Mouse (Mus musculus): ENCODE measurements around the gene Zfp846. TPM values are rescaled to one million over a fixed set of nuclear protein-coding genes. Genes with fewer than 3 reads are reported as not detected.

The Zfp846 gene
- polyA plus RNA-seq, 1 experiment from 2014 or later: 31.6 TPM

DNA sequence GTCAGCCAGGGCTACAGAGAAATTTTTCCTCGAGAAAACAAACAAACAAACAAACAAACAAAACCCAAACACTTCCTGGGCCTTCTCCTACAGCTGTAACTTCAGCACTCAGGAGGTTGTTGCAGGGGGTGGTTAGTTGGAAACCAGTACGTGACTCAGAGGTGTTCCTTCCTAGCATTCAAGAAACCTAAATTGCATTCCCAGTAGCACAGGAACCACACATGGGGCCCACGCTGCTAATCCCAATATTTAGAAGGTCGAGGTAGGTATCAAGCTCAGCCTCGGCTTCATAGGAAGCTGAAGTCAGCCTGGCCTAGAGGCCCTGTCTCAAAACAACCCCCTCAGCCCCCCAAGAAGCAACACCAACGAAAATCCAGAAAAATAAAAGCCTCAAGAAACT is 60.4 kb downstream of the Zfp846 start:
- H3K27ac ChIP-seq (replicated peaks): no peak overlapping the region; the same call in 1 of the 2 replicates
- no peaks in the 10 kb centered on the region for H3K27me3 ChIP-seq
- 30% methylated on average over 6 of the region's 6 CpGs for WGBS
- peak overlapping the region; percentile 98 for H3K4me2 ChIP-seq (replicated peaks)
- peak overlapping the region; percentile 81 for H3K4me3 ChIP-seq
- peaks cover 28% of the 10 kb centered on the region for H3K36me3 ChIP-seq
- H3K9ac ChIP-seq (replicated peaks): peak overlapping the region; percentile 86
- peaks cover 34% of the 10 kb centered on the region for H3K4me1 ChIP-seq
- H3K9me3 ChIP-seq: no peaks in the 10 kb centered on the region
- ATAC-seq (ENCODE audit: low FRiP score, low read depth): no peak

DNA sequence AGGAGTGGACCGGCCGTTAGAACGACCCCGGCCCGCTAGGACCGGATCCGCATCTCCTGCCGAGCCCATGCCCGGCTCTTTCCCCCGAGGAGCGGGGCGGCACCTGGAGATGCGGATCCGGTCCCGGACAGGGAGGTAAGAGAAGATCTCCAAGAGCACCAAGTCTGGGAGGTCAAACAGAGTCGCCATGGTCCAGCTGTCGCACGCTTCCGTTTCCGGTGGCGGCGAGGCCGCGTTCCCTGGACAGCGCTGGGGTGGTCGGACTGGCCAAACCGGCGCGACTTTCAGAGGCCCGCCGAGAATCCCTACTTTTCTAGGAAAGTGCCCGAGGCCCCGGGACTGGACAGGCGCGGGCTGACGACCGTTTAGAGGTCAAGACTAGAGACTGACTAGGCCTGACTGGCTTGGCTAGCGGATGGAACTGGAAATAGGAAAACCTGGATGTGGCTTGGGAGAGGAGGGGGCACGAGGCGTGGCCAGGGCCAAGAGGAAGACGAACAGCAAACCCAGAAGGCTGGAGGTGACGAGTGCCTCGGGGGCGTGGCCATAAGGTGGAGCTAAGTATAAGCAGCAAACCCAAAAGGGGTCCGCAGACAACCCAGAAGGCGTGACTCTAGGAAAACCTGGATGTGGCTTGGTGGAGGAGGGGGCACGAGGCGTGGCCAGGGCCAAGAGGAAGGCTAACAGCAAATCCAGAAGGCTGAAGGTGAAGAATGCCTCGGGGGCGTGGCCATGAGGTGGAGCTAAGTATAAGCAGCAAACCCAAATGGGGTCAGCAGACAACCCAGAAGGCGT is 61.2 kb downstream of the Zfp846 start, which contains the start of gene Ubl5:
Gene Ubl5 (plus strand): TSS at position 778 of the 795 bp plus-strand sequence.
- Histone ChIP-seq H3K4me1 (peaks cover 34% of the 10 kb centered on the region), H3K27me3 (no peaks in the 10 kb centered on the region), H3K4me3 (peak within 1 kb of the TSS; percentile 81), H3K4me2 (replicated peaks) (peak within 1 kb of the TSS; percentile 98), H3K36me3 (peaks cover 33% of the 10 kb centered on the region), H3K27ac (replicated peaks) (peak within 1 kb of the TSS; percentile 93), H3K9me3 (no peaks in the 10 kb centered on the region), H3K9ac (replicated peaks) (peak within 1 kb of the TSS; percentile 86)
- WGBS: under 1% methylated on average over 51 of the region's 51 CpGs
- peak; percentile 88 for ATAC-seq (ENCODE audit: low FRiP score, low read depth)

DNA sequence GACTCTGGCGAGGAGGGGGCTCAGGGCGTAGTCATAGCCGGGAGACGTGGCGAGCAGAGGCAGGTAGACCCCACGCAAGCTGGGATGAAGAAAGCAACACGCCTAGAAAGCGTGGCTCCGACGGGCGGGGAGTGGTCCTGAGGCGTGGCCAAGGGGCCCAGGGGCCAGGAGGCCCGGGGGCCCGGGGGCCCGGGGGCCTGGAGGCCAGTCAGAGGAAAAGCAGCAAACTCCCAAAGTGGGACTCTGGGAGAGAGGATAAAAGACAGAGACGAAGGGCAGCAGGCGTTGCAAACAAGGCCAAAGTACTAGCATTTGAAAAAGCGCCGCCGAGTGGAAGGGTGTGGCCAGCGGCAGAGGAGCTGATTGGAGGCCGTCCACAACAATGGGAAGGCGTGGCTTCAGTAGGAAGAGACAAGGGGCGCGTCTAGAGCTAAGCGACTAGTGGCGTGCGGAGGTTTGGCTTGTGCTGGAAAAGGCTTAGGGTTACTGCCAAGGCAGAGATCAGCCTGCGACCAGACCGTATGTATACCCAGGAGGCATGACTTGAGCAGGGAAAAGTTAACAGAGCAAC is 61.9 kb downstream of the Zfp846 start:
- peaks cover 34% of the 10 kb centered on the region for H3K4me1 ChIP-seq
- H3K27me3 ChIP-seq: no peaks in the 10 kb centered on the region
- H3K4me3 ChIP-seq: peak overlapping the region; percentile 81
- peak overlapping the region; percentile 86 for H3K9ac ChIP-seq (replicated peaks)
- peaks cover 30% of the 10 kb centered on the region for H3K36me3 ChIP-seq
- H3K4me2 ChIP-seq (replicated peaks): peak overlapping the region; percentile 98
- ATAC-seq (ENCODE audit: low FRiP score, low read depth): peak; percentile 86
- WGBS: under 1% methylated on average over 30 of the region's 30 CpGs
- H3K27ac ChIP-seq (replicated peaks): peak overlapping the region; percentile 93
- H3K9me3 ChIP-seq: no peaks in the 10 kb centered on the region

DNA sequence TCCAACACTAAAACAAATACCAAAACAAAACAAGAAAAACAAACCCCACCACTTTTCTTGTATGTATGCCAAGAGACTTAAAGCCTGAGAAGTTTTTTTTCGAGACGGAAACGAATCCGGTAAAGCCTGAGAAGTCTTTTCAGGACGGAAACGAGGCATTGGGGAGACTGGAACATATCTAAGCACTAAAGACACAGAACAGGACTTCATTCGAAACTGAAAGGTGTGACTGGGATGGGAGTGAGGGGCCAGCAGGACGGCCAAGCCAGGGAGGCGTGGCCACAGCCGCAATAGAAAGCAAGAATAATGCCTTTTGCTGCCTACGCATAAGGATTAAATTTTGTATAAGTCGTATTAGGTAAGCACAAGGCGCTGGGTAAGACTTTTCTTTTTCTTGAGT is 62.7 kb downstream of the Zfp846 start:
- H3K4me1 ChIP-seq: peaks cover 34% of the 10 kb centered on the region
- H3K27ac ChIP-seq (replicated peaks): peak overlapping the region; percentile 93
- 13% methylated on average over 13 of the region's 13 CpGs for WGBS
- peak overlapping the region; percentile 86 for H3K9ac ChIP-seq (replicated peaks)
- H3K27me3 ChIP-seq: no peaks in the 10 kb centered on the region
- H3K4me3 ChIP-seq: peak overlapping the region; percentile 81
- H3K9me3 ChIP-seq: no peaks in the 10 kb centered on the region
- peak overlapping the region; percentile 98 for H3K4me2 ChIP-seq (replicated peaks)
- peaks cover 29% of the 10 kb centered on the region for H3K36me3 ChIP-seq
- no peak for ATAC-seq (ENCODE audit: low FRiP score, low read depth)

DNA sequence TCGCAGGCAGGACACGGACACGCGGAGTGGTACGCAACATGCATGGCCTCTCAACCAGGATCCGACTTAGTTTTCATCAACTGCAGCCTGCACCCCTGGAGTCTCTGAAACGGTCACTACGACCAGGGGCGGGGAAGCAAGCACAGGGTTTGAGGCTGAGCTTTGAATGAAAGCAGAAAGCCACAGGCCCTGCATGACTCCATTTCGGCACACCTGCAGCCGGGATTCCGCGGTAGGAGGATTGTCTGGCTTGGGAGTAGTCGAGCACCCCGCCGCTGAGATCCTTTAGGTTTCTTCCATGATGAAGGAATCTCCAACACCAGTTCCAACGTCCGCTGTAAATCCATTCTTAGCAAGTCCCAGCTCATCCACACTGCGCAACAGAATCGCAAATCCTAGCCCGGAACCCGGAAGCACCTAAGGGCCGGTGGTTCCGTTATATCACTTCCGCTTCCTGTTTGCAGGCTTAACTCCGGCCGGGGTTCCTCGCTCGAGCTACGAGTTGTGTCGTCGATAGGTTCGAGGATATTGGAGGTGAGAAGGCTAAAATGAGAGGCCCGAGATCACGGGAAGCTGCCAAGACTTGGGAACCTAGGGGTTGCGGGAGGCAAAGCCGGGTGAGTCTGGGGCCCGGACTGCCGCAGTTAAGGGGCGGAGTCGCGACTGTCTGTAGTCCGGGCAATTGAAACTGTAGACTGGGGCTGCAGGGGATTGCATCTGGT is 63.4 kb downstream of the Zfp846 start, which contains the start of gene Fbxl12:
Gene Fbxl12 (minus strand): TSS at position 408 of the 722 bp plus-strand sequence.
- peak within 1 kb of the TSS; percentile 98 for H3K4me2 ChIP-seq (replicated peaks)
- ATAC-seq (ENCODE audit: low FRiP score, low read depth): no peak; the same call in 1 of the 2 replicates
- peak within 1 kb of the TSS; percentile 81 for H3K4me3 ChIP-seq
- under 1% methylated on average over 43 of the region's 43 CpGs for WGBS
- peaks cover 34% of the 10 kb centered on the region for H3K4me1 ChIP-seq
- no peaks in the 10 kb centered on the region for H3K9me3 ChIP-seq
- peak within 1 kb of the TSS; percentile 93 for H3K27ac ChIP-seq (replicated peaks)
- peak within 1 kb of the TSS; percentile 86 for H3K9ac ChIP-seq (replicated peaks)
- H3K27me3 ChIP-seq: no peaks in the 10 kb centered on the region
- H3K36me3 ChIP-seq: peaks cover 29% of the 10 kb centered on the region

DNA sequence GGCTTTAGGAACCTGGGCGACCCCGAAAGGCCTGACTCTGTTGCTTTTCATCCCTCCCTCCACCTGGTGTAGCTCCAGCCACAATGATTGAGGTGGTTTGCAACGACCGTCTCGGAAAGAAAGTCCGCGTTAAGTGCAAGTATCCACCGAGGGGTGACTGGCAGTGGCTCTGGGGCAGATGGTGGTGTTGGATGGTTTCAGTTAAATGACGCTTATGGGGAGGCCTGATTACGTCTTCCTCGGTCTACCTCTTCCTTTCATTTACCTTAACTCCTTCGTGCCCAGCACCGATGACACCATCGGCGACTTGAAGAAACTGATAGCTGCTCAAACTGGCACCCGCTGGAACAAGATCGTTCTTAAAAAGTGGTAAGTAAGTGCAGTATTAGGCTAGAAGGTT is 64.0 kb downstream of the Zfp846 start:
- Histone ChIP-seq H3K4me2 (replicated peaks) (peak overlapping the region; percentile 98), H3K4me1 (peaks cover 34% of the 10 kb centered on the region), H3K27me3 (no peaks in the 10 kb centered on the region), H3K9me3 (no peaks in the 10 kb centered on the region), H3K9ac (replicated peaks) (peak overlapping the region; percentile 86), H3K27ac (replicated peaks) (peak overlapping the region; percentile 77), H3K4me3 (peak overlapping the region; percentile 81), H3K36me3 (peaks cover 24% of the 10 kb centered on the region)
- WGBS: 8% methylated on average over 17 of the region's 17 CpGs
- no peak for ATAC-seq (ENCODE audit: low FRiP score, low read depth)

DNA sequence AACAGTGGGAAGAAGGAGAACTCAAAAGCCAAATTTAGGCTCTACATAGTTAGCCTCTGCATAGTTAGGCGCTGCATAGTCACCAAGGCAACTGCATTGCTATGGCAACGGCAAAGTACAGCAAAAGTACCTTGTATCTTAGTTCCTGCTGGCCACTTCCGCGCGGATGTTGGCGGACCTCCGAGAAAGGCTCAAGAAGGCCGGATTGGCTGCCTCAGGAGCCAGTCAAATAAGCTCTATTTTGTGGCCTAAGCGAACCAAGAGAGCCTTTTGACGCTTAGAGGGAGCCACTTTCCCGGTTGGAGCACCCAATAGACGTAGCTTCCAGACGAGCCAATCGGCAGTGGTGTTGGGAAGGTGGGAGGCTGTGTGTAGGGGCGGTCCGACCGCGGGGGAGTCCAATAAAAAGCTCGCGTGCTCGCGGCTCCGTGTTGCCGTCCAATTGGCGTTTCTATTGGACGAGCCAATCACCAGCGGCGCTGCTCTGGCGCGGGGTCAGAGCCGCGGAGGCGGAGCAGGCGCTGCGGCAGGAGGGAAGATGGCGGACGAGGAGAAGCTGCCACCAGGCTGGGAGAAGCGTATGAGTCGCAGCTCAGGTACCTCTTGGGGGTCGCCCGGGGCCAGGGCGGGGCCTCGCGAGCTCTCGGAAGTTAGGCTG is 70.6 kb downstream of the Zfp846 start, which contains the start of gene Pin1:
Gene Pin1 (plus strand): TSS at position 494 of the 658 bp plus-strand sequence.
- peaks cover 40% of the 10 kb centered on the region for H3K36me3 ChIP-seq

DNA sequence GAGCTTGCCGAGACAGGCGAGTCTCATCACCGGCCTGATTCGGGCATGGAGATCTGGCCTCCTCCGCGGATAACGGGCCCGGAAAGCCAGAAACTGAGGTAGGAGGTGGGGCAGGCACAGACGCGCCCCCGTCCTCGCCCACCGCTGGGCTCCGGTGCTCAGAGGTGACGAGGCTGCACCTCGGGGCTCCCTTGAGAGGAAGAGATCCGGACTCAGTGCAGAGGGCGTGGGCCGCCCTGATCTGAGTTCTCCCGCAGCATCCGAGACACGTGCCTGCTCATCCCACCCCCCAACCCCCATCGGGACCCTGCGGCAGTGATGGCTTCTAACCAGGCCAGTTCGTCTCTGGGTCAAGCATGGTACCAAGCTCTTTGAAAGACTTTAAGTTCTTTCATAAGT is 71.2 kb downstream of the Zfp846 start:
- Histone ChIP-seq H3K9me3 (no peaks in the 10 kb centered on the region), H3K27ac (replicated peaks) (no peak overlapping the region), H3K4me3 (peak overlapping the region; percentile 96), H3K4me2 (replicated peaks) (peak overlapping the region; percentile 78), H3K9ac (replicated peaks) (peak overlapping the region; percentile 88), H3K36me3 (peaks cover 42% of the 10 kb centered on the region), H3K4me1 (peaks cover 28% of the 10 kb centered on the region), H3K27me3 (no peaks in the 10 kb centered on the region)
- 0% methylated on average over 24 of the region's 25 CpGs for WGBS
- ATAC-seq (ENCODE audit: low FRiP score, low read depth): no peak

More for the DNA sequence above, 70.6 kb downstream of the Zfp846 start, which contains the start of gene Pin1:
- peak within 1 kb of the TSS; percentile 88 for H3K9ac ChIP-seq (replicated peaks)
- H3K4me3 ChIP-seq: peak within 1 kb of the TSS; percentile 96
- no peaks in the 10 kb centered on the region for H3K27me3 ChIP-seq
- under 1% methylated on average over 45 of the region's 45 CpGs for WGBS
- peaks cover 28% of the 10 kb centered on the region for H3K4me1 ChIP-seq
- H3K27ac ChIP-seq (replicated peaks): peak within 1 kb of the TSS; percentile 60
- H3K9me3 ChIP-seq: no peaks in the 10 kb centered on the region
- peak within 1 kb of the TSS; percentile 78 for H3K4me2 ChIP-seq (replicated peaks)
- peak; percentile 99 for ATAC-seq (ENCODE audit: low FRiP score, low read depth)

DNA sequence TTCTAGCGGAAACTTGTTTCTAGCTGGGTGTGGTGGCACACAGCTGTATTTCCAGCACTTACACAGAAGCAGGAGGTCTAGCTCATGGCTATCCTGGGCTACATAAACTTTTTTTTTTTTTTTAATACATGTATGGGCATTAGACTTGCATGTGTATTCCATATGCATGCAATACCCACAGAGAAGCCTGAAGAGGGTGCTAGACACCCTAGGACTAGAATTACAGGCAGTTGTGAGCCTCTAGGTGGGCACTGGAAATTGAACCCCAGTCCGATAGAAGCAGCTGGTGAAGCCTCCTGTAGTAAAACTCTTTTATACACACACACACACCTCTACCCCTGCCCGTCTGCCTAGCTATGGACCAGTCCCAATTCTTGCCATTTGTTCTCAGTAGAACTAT is 72.8 kb downstream of the Zfp846 start:
- no peaks in the 10 kb centered on the region for H3K27me3 ChIP-seq
- 93% methylated on average over 3 of the region's 3 CpGs for WGBS
- no peak overlapping the region for H3K9ac ChIP-seq (replicated peaks)
- 0 out of 2 replicates have a peak overlapping the region, but pooled peaks have one; percentile 96 for H3K4me3 ChIP-seq
- no peak for ATAC-seq (ENCODE audit: low FRiP score, low read depth)
- H3K27ac ChIP-seq (replicated peaks): no peak overlapping the region
- peaks cover 28% of the 10 kb centered on the region for H3K4me1 ChIP-seq
- H3K9me3 ChIP-seq: no peaks in the 10 kb centered on the region
- peak overlapping the region; percentile 78 for H3K4me2 ChIP-seq (replicated peaks)
- peaks cover 49% of the 10 kb centered on the region for H3K36me3 ChIP-seq

Data from midbrain, embryonic 12.5 days (tissue).